In genomic region chr14:20607396-20608126, GRCm38 (mm10) we compare ENCODE assay signal across 9 mouse cellular contexts. TPM values are rescaled to one million over a fixed set of nuclear protein-coding genes. Genes with fewer than 3 reads are reported as not detected.
DNase-seq lines count a peak whose midpoint lies in the region; ATAC-seq and TF ChIP-seq lines count a peak whose summit lies in the region.
"Had no signal": no experiment of that assay in that cellular context is flagged by ENCODE, and none has a peak within 500 bp of the region (broad histone marks: within the 10 kb centered on the region; RNA-seq: fewer than 3 reads in every experiment).

No protein-coding gene starts in this region.

- peak overlapping the region; percentile 45 for H3K27ac ChIP-seq in left cerebral cortex, adult 2 months
- no peak overlapping the region for H3K27ac ChIP-seq in forebrain, embryonic 10.5 days

- peak; percentile 56; the same call in 1 of the 2 replicates for ATAC-seq in common myeloid progenitor, adult 5-6 weeks (replicated peaks; ENCODE audit: low read depth, poor library complexity, severe bottlenecking)

- DNase-seq in left cerebral cortex, adult 2 months (ENCODE audit: extremely low spot score in 1 of 2, low spot score in 2 of 2): no peak
- no peak for DNase-seq in left cerebral cortex, adult 8-10 months (ENCODE audit: low spot score in 2 of 2)
- DNase-seq in kidney, adult 18-20 months: peak; percentile 39
- DNase-seq in lung, postnatal 36 days: peak; percentile 73
- DNase-seq in right cerebral cortex, postnatal 4 days: no peak
- DNase-seq in cerebellum, adult 8-10 months: no peak
- DNase-seq in forebrain, embryonic 10.5 days (ENCODE audit: extremely low spot score, low spot score): no peak

- H3K4me1 ChIP-seq in forebrain, embryonic 10.5 days: no peaks in the 10 kb centered on the region

- peaks cover 36% of the 10 kb centered on the region for H3K36me3 ChIP-seq in forebrain, embryonic 10.5 days (replicated peaks)

- no peak for TF ChIP-seq CTCF in left cerebral cortex, adult 2 months (IDR thresholded peaks at IDR 0.05)

- 90% methylated on average over 9 of the region's 9 CpGs for WGBS in forebrain, embryonic 10.5 days

- no peaks in the 10 kb centered on the region for H3K9me3 ChIP-seq in forebrain, embryonic 10.5 days

- intact Hi-C loops in left cerebral cortex, adult 2 months (cut with DNase I): no loop called here

- no peaks in the 10 kb centered on the region for H3K27me3 ChIP-seq in forebrain, embryonic 10.5 days (ENCODE audit: poor library complexity, severe bottlenecking)

- peak overlapping the region; percentile 25 for H3K4me3 ChIP-seq in left cerebral cortex, adult 2 months
- H3K4me3 ChIP-seq in forebrain, embryonic 10.5 days: no peak overlapping the region

RNA-seq across cellular contexts. Expression of gene Usp54, which starts 33.3 kb away (rescaled TPM):
- total RNA-seq in left cerebral cortex, adult 2 months (2021): 10 to 100 TPM; 42.2 to 48.8 TPM
- 10 to 100 TPM; 52.2 to 58.6 (median 54.9) TPM for total RNA-seq in left cerebral cortex, adult 8-10 months (2022)
- total RNA-seq in common myeloid progenitor, adult 5-6 weeks (2017): 8.3 and 8.6 TPM in 2 replicates
- 15.4 and 16.5 TPM in 2 replicates for polyA plus RNA-seq in forebrain, embryonic 10.5 days (2016; fragmentation: Nextera tagmentation; extraction: Ambion mirVana)

RNA-seq across cellular contexts. Expression of gene Myoz1, which starts 48.8 kb away (rescaled TPM):
- not detected for total RNA-seq in left cerebral cortex, adult 2 months (2021)
- 1 to 10 TPM in 2 of 4 experiments, under 1 TPM in 1, not detected in 1; 0.27 to 1.2 (median 1.1) TPM for total RNA-seq in left cerebral cortex, adult 8-10 months (2022)
- not detected in 2 replicates for total RNA-seq in common myeloid progenitor, adult 5-6 weeks (2017)
- 0.12 and 0.15 TPM in 2 replicates for polyA plus RNA-seq in forebrain, embryonic 10.5 days (2016; fragmentation: Nextera tagmentation; extraction: Ambion mirVana)
- total RNA-seq: left cerebral cortex, postnatal 14 days had no signal

Comparison
In these comparisons a context has a peak if more than half of its experiments do, and no peak if none do; other contexts are left out.
1. DNase-seq: peak in kidney, adult 18-20 months (single experiment) and lung, postnatal 36 days (single experiment); none in left cerebral cortex, adult 2 months (0 of 2), left cerebral cortex, adult 8-10 months (0 of 2), right cerebral cortex, postnatal 4 days (single experiment), cerebellum, adult 8-10 months (single experiment) and forebrain, embryonic 10.5 days (single experiment).